In genomic region chr14:60711590-60712288, GRCm38 (mm10) we compare ENCODE assay signal across 11 mouse cellular contexts. TPM values are rescaled to one million over a fixed set of nuclear protein-coding genes. Genes with fewer than 3 reads are reported as not detected.
A peak's percentile ranks its signal among the peaks of the same experiment; 100 is the strongest.
DNase-seq lines count a peak whose midpoint lies in the region; ATAC-seq and TF ChIP-seq lines count a peak whose summit lies in the region.
"Had no signal": no experiment of that assay in that cellular context is flagged by ENCODE, and none has a peak within 500 bp of the region (broad histone marks: within the 10 kb centered on the region; RNA-seq: fewer than 3 reads in every experiment).

No protein-coding gene starts in this region.

- H3K4me3 ChIP-seq in thymus, adult 2 months (ENCODE audit: control insufficient read depth, insufficient read depth, low read length): peak overlapping the region; percentile 49
- H3K4me3 ChIP-seq in lung, embryonic 14.5 days (ENCODE audit: low read depth, low read length): no peak overlapping the region
- no peak overlapping the region for H3K4me3 ChIP-seq in hindbrain, embryonic 10.5 days
- H3K4me3 ChIP-seq: hindbrain, embryonic 15.5 days; stomach, embryonic 15.5 days had no signal

- no peak overlapping the region for H3K4me2 ChIP-seq in lung, embryonic 14.5 days
- H3K4me2 ChIP-seq: hindbrain, embryonic 15.5 days; stomach, embryonic 15.5 days had no signal

- H3K36me3 ChIP-seq in thymus, adult 2 months (ENCODE audit: control insufficient read depth, insufficient read depth, low read length): peaks cover 13% of the 10 kb centered on the region
- no peaks in the 10 kb centered on the region for H3K36me3 ChIP-seq in lung, embryonic 14.5 days (ENCODE audit: insufficient read depth)
- H3K36me3 ChIP-seq in hindbrain, embryonic 10.5 days: peaks cover 95% of the 10 kb centered on the region
- H3K36me3 ChIP-seq: hindbrain, embryonic 15.5 days; stomach, embryonic 15.5 days had no signal

- no peak overlapping the region for H3K9ac ChIP-seq in lung, embryonic 14.5 days
- H3K9ac ChIP-seq: hindbrain, embryonic 15.5 days; stomach, embryonic 15.5 days had no signal

- peak overlapping the region; percentile 40; the same call in 1 of the 2 replicates for H3K27ac ChIP-seq in thymus, adult 2 months (ENCODE audit: control insufficient read depth, insufficient read depth, low read length)
- no peak overlapping the region for H3K27ac ChIP-seq in lung, embryonic 14.5 days (ENCODE audit: low read depth)
- no peak overlapping the region for H3K27ac ChIP-seq in hindbrain, embryonic 10.5 days
- H3K27ac ChIP-seq: hindbrain, embryonic 15.5 days; stomach, embryonic 15.5 days had no signal

- H3K4me1 ChIP-seq in thymus, adult 2 months (replicated peaks; ENCODE audit: control insufficient read depth, insufficient read depth, low read length): peaks cover 56% of the 10 kb centered on the region
- 0 out of 2 replicates have a peak, but pooled peaks cover 5% of the 10 kb centered on the region for H3K4me1 ChIP-seq in lung, embryonic 14.5 days (ENCODE audit: insufficient read depth)
- H3K4me1 ChIP-seq in hindbrain, embryonic 10.5 days (replicated peaks): peaks cover 3% of the 10 kb centered on the region; the same call in 1 of the 2 replicates
- H3K4me1 ChIP-seq: hindbrain, embryonic 15.5 days had no signal

- H3K9me3 ChIP-seq in lung, embryonic 14.5 days (ENCODE audit: low read depth, low read length): no peaks in the 10 kb centered on the region
- H3K9me3 ChIP-seq in hindbrain, embryonic 10.5 days: no peaks in the 10 kb centered on the region
- H3K9me3 ChIP-seq: hindbrain, embryonic 15.5 days; stomach, embryonic 15.5 days had no signal

- TF ChIP-seq CTCF in thymus, adult 2 months (IDR thresholded peaks at IDR 0.05; ENCODE audit: borderline replicate concordance, control insufficient read depth, extremely low read depth, insufficient read depth, low read length, poor library complexity): no peak
- peak; percentile 26; the same call in 1 of the 2 replicates for TF ChIP-seq CTCF in lung, embryonic 14.5 days (IDR thresholded peaks at IDR 0.05; ENCODE audit: low read depth)

- WGBS in thymus, adult 2 months: 63% methylated on average over 6 of the region's 6 CpGs
- 86% methylated on average over 6 of the region's 6 CpGs for WGBS in lung, embryonic 14.5 days
- 94% methylated on average over 6 of the region's 6 CpGs for WGBS in hindbrain, embryonic 10.5 days

- no peaks in the 10 kb centered on the region for H3K27me3 ChIP-seq in thymus, adult 2 months (ENCODE audit: control insufficient read depth, insufficient read depth, low read length)
- H3K27me3 ChIP-seq in lung, embryonic 14.5 days (ENCODE audit: insufficient read depth, low read length): no peaks in the 10 kb centered on the region
- no peaks in the 10 kb centered on the region for H3K27me3 ChIP-seq in hindbrain, embryonic 10.5 days (ENCODE audit: insufficient read depth, poor library complexity, severe bottlenecking)
- H3K27me3 ChIP-seq: hindbrain, embryonic 15.5 days; stomach, embryonic 15.5 days had no signal

- peak; percentile 20 for DNase-seq in heart, adult 8-10 months (ENCODE audit: low spot score)
- DNase-seq in heart, adult 9 months (ENCODE audit: low spot score in 2 of 2): no peak
- DNase-seq in thymus, adult 2 months: peak; percentile 55
- DNase-seq in thymus, postnatal 0 days (ENCODE audit: low spot score): no peak
- DNase-seq in lung, embryonic 14.5 days: no peak
- no peak for DNase-seq in layer of hippocampus, postnatal 10 days (ENCODE audit: low spot score in 2 of 2)
- no peak for DNase-seq in hindbrain, embryonic 10.5 days (ENCODE audit: low spot score)
- no peak for DNase-seq in kidney, adult 11 months
- DNase-seq: cerebellum, adult 18-20 months had no signal

- ATAC-seq in lung, embryonic 14.5 days (ENCODE audit: insufficient read depth): no peak

- no peak for TF ChIP-seq POLR2A in thymus, adult 2 months (IDR thresholded peaks at IDR 0.05; ENCODE audit: control insufficient read depth, extremely low read depth, insufficient read depth, low read length, poor library complexity)

RNA-seq across cellular contexts. Expression of gene C1qtnf9, which starts 56.2 kb away (rescaled TPM):
- 10 to 100 TPM; 39.4 to 49.7 (median 43.6) TPM for total RNA-seq in heart, adult 8-10 months (2022)
- 2.7 and 4.1 TPM in 2 replicates for polyA plus RNA-seq in thymus, adult 2 months (2012; rRNA removed)
- polyA plus RNA-seq in thymus, postnatal 0 days (2015; fragmentation: Nextera tagmentation; extraction: Ambion mirVana): 3.0 and 4.0 TPM in 2 replicates
- 0.12 TPM in 1 of 2 replicates, not detected in the other for polyA plus RNA-seq in lung, embryonic 14.5 days (2014; fragmentation: Nextera tagmentation; extraction: Ambion mirVana)
- total RNA-seq in layer of hippocampus, postnatal 10 days (2021): under 1 TPM in 1 of 2 experiments, not detected in 1; 0.18 TPM
- polyA plus RNA-seq in hindbrain, embryonic 10.5 days (2016; fragmentation: Nextera tagmentation; extraction: Ambion mirVana): 0.10 and 0.30 TPM in 2 replicates

Comparison
In these comparisons a context has a peak if more than half of its experiments do, and no peak if none do; other contexts are left out.
1. DNase-seq: peak in heart, adult 8-10 months (single experiment) and thymus, adult 2 months (single experiment); none in heart, adult 9 months (0 of 2), thymus, postnatal 0 days (single experiment), lung, embryonic 14.5 days (single experiment), layer of hippocampus, postnatal 10 days (0 of 2), hindbrain, embryonic 10.5 days (single experiment) and kidney, adult 11 months (single experiment).